Mouse (Mus musculus) heart, postnatal 0 days (tissue): ENCODE measurements around the gene Hmox2.

Source experiments
- CTCF ChIP-seq: IDR thresholded peaks from 2 replicates; pipeline ENCODE4 v1.5.1; 2016; ENCODE audit warnings: antibody characterized with exemption, control low read depth, low read depth
- EP300 ChIP-seq: IDR thresholded peaks from 2 replicates; pipeline ENCODE4 v1.6.1; 2016; ENCODE audit warnings: antibody characterized with exemption, low read depth

DNA sequence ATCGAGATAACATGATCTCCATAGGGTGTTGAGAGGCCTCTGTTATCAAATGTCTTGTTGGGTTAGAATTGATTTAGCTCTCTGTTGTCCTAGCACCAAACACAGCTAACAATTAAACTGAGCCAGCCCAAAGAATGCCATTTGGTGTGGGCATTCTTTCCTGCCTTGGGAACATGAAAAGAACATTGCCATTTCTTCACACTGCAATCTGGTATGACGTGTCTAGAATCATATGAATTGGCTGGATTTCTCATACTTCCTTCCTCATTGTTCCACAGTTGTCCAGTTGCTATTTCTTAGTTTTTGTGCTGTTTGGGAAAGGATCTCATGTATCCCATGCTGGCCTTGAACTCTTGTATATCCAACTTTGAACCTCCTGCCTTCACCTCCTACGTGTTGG lies 27.9 kb downstream of the Hmox2 start:
- TF ChIP-seq CTCF (no peak), EP300 (no peak)
